Mouse (Mus musculus) bone marrow macrophage, adult 2 months (primary cell): ENCODE data around the gene Lrrc52.

Experiments
- CTCF ChIP-seq: IDR thresholded peaks from 2 replicates; pipeline ENCODE4 v1.5.1; 2012; ENCODE audit warnings: low read depth, mild to moderate bottlenecking, low read length, moderate library complexity
- POLR2A ChIP-seq: IDR thresholded peaks from 2 replicates; pipeline ENCODE4 v1.6.1; 2012; ENCODE audit warnings: mild to moderate bottlenecking, low read depth, low read length, borderline replicate concordance

DNA sequence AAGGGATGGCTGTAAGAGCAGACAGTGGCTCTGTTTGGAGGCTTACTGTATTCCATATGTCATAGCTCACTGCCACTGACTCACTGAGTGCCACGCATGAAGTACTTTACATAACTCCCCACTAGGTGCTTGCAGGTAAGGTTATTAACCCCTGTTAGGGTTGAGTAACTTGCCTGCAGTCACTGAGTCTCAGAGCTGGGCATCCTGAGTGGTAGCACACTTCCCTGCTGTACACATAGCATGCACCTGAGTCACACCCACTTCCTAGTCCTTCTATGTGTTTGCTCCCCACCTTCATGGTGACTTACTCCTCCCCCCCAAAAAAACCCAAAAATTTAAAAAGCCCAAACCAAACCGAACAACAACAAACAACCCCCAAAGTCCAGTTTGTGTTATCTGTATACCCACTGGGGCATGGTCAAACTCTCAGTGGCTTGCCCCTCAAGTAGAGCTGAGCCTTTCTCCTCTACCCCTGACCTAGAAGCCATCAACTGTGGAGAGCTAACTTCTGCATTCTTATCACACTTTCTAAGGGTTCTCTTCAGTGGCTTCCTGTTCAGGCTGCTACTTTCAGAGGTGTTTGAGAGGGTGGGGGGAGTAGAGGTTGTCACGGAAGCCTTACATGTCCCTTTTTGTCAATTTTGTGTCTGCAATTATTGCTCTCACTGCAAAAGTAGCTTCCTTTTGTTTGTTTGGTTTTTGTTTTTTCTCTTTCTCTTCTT is 20.5 kb upstream of the Lrrc52 start:
- TF ChIP-seq CTCF (no peak), POLR2A (no peak)
